Mouse (Mus musculus): ENCODE measurements around the gene Trim66.

- TF ChIP-seq CTCF (IDR thresholded peaks at IDR 0.05; ENCODE audit: insufficient read depth, low read length) (no peak), POLR2A (IDR thresholded peaks at IDR 0.05; ENCODE audit: borderline replicate concordance, extremely low read depth, low read depth, low read length) (no peak)
Measured at GRCm38 (mm10) chr7:109508034-109508433, at the start of gene Trim66.
